Mouse (Mus musculus): ENCODE measurements around the gene Phf14. TPM values are rescaled to one million over a fixed set of nuclear protein-coding genes. Genes with fewer than 3 reads are reported as not detected.
"Not testable (repeated sequence)": the region's sequence is repeated elsewhere in the genome, so short reads cannot be mapped to it uniquely, and the experiment has no call there.

Phf14 gene
- polyA plus RNA-seq, 1 experiment: 95.1 TPM

DNA sequence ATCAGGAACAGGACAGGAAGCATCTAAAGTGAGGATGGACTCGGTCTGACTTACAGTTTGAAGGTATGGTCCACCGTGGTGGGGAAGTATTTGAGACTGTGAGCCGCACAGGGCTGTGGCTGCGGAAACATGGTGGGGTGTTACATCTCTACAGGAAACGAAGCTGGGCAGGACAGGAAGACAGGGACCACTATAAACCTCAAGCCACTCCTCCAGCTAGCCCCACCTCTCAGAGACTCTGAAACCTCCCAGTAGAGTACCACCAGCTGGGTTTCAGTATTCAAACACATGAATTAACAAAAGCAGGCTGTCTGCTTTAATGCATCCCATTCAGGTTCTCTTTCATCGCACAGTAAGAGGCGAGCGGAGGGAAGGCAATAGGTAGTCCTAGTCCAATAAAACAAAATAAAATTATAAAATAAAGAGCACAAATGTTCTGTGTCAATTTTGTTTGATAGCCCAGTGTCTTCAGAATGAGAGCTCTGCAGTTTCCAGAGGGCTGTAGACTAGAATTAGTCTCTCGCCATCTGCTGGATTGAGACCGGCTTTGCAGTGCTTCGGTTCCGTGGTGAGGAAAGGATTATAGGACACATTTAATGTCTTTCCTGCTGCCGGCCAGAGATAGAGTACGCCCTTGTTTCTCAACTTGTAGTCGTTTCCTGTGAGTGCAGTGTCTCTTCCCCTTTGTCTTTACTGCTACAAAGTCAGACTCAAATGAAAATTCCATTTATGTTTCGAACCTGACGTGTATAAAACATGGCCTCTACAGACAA, 217.6 kb downstream of the Phf14 start:
- Histone ChIP-seq H3K4me3 (ENCODE audit: insufficient read depth, low read depth, low read length) (no peak overlapping the region), H3K4me1 (ENCODE audit: control insufficient read depth, insufficient read depth, low read length) (no peaks in the 10 kb centered on the region), H3K27ac (ENCODE audit: insufficient read depth, low read depth, low read length) (no peak overlapping the region)
- WGBS: 30% methylated on average over 17 of the region's 17 CpGs
- no peak for TF ChIP-seq CTCF (IDR thresholded peaks at IDR 0.05; ENCODE audit: insufficient read depth, low read depth, low read length)
- no peak for TF ChIP-seq POLR2A (IDR thresholded peaks at IDR 0.05; ENCODE audit: insufficient read depth, low read depth, low read length)

DNA sequence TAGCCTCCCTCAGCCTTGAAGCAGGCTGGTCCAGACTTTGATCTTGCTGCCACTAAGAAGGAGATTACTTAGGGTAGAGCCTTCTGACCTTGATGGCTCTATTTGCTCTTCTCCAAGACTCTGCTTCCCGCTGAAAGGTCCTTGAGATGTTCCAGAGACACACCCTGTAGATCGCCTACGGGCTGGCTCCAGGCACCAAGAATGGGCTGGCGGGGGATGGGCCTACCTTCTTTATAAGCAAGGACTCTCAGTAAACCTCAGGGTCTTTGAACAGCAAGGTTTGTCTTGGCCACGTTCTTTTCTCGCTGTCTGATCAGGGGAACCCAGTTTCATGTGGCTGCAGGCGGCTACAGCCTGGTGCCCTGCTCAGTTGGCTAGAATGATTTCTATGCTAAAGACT, 219.0 kb downstream of the Phf14 start:
- H3K27ac ChIP-seq (ENCODE audit: insufficient read depth, low read depth, low read length); H3K4me3 ChIP-seq (ENCODE audit: insufficient read depth, low read depth, low read length); H3K4me1 ChIP-seq (ENCODE audit: control insufficient read depth, insufficient read depth, low read length): not testable (repeated sequence)
- WGBS: 92% methylated on average over 7 of the region's 7 CpGs

GRCm38 (mm10) chr6:12127287-12127686, 219.7 kb downstream of the Phf14 start:
- H3K4me1 ChIP-seq (ENCODE audit: control insufficient read depth, insufficient read depth, low read length): no peaks in the 10 kb centered on the region
- 95% methylated on average over 4 of the region's 4 CpGs for WGBS
- no peak overlapping the region for H3K4me3 ChIP-seq (ENCODE audit: insufficient read depth, low read depth, low read length)
- TF ChIP-seq POLR2A (IDR thresholded peaks at IDR 0.05; ENCODE audit: insufficient read depth, low read depth, low read length): no peak
- no peak for TF ChIP-seq CTCF (IDR thresholded peaks at IDR 0.05; ENCODE audit: insufficient read depth, low read depth, low read length)
- H3K27ac ChIP-seq (ENCODE audit: insufficient read depth, low read depth, low read length): no peak overlapping the region

Other genes starting within 250 kb of the Phf14 start
- not detected in 2 replicates for gene Ndufa4, start 312 bp upstream of the Phf14 start, polyA plus RNA-seq (2012; ENCODE audit: insufficient read depth, insufficient read length, low replicate concordance, missing spikeins)